31 mouse cellular contexts compared by ENCODE assay signal in the genomic region with DNA sequence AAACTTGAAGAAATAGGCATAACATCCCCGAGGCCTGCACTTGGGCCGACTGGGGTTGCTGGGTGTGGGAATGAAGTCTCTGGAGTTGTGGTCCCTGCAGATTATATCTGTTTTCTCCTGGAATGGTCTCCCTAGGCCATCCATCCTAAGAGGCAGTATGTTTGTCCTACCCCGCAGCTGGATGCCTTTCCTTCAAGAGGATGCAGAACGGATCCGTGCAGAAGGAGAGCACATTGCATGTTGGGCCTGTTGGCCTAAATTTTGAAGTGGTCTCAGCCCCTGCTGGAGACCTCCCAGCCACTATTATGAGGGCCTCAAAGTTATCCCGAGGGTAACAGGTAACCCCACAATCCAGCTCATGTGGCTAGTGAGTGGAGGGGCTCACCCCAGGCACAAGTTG.
"Had no signal": no experiment of that assay in that cellular context is flagged by ENCODE, and none has a peak within 500 bp of the region (broad histone marks: within the 10 kb centered on the region; RNA-seq: fewer than 3 reads in every experiment).

No protein-coding gene starts in this region.

- H3K9ac ChIP-seq: limb, embryonic 12.5 days; limb, embryonic 13.5 days; limb, embryonic 15.5 days; liver, embryonic 12.5 days; liver, embryonic 13.5 days; liver, embryonic 14.5 days; liver, embryonic 15.5 days; liver, postnatal 0 days; lung, embryonic 14.5 days; lung, embryonic 15.5 days; midbrain, embryonic 12.5 days; midbrain, embryonic 15.5 days; neural tube, embryonic 12.5 days had no signal

- H3K4me3 ChIP-seq: left cerebral cortex, adult 2 months; limb, embryonic 10.5 days; limb, embryonic 12.5 days; limb, embryonic 13.5 days; limb, embryonic 15.5 days; liver, embryonic 12.5 days; liver, embryonic 13.5 days; liver, embryonic 15.5 days; lung, embryonic 15.5 days; megakaryocyte, embryonic 14.5 days; midbrain, embryonic 10.5 days; midbrain, embryonic 12.5 days; midbrain, embryonic 15.5 days; myocyte; neural tube, embryonic 12.5 days had no signal

- H3K27ac ChIP-seq: left cerebral cortex, adult 2 months; limb, embryonic 10.5 days; limb, embryonic 12.5 days; limb, embryonic 13.5 days; limb, embryonic 15.5 days; liver, embryonic 12.5 days; liver, embryonic 13.5 days; liver, embryonic 14.5 days; liver, embryonic 15.5 days; lung, embryonic 15.5 days; macrophage; midbrain, embryonic 10.5 days; midbrain, embryonic 12.5 days; midbrain, embryonic 15.5 days; neural tube, embryonic 12.5 days had no signal

- H3K36me3 ChIP-seq: limb, embryonic 12.5 days; limb, embryonic 15.5 days; liver, embryonic 15.5 days; lung, embryonic 15.5 days; midbrain, embryonic 10.5 days; midbrain, embryonic 12.5 days; midbrain, embryonic 15.5 days; neural tube, embryonic 12.5 days had no signal

- ATAC-seq: liver, embryonic 12.5 days; liver, postnatal 0 days; lung, postnatal 0 days; midbrain, embryonic 15.5 days; midbrain, embryonic 16.5 days had no signal

- DNase-seq: left cerebral cortex, postnatal 4 days; liver; liver, embryonic 13.5 days; liver, postnatal 0 days; lung, adult 18-20 months; lung, adult 2 months; lung, embryonic 14.5 days; lung, postnatal 10 days; lung, postnatal 14 days; lung, postnatal 36 days; lung, postnatal 4 days; midbrain, embryonic 14.5 days had no signal

- H3K27me3 ChIP-seq: limb, embryonic 12.5 days; limb, embryonic 13.5 days; limb, embryonic 15.5 days; liver, embryonic 12.5 days; liver, embryonic 13.5 days; liver, embryonic 15.5 days; lung, embryonic 15.5 days; megakaryocyte, embryonic 14.5 days; midbrain, embryonic 15.5 days had no signal

- H3K9me3 ChIP-seq: limb, embryonic 10.5 days; limb, embryonic 12.5 days; limb, embryonic 13.5 days; limb, embryonic 15.5 days; liver, embryonic 12.5 days; liver, embryonic 13.5 days; liver, embryonic 15.5 days; lung, embryonic 15.5 days; megakaryocyte, embryonic 14.5 days; midbrain, embryonic 10.5 days; midbrain, embryonic 12.5 days; midbrain, embryonic 15.5 days; neural tube, embryonic 12.5 days had no signal

- H3K4me1 ChIP-seq: midbrain, embryonic 15.5 days had no signal

- H3K4me2 ChIP-seq: limb, embryonic 12.5 days; limb, embryonic 13.5 days; limb, embryonic 15.5 days; liver, embryonic 11.5 days; liver, embryonic 12.5 days; liver, embryonic 13.5 days; liver, embryonic 15.5 days; lung, embryonic 14.5 days; lung, embryonic 15.5 days; midbrain, embryonic 12.5 days; midbrain, embryonic 15.5 days; neural tube, embryonic 12.5 days had no signal
